Mouse (Mus musculus) liver, adult 2 months (tissue): ENCODE measurements at regions not wholly inside any gene's neighbourhood (a gene's known extent, or its start where the extent isn't known, plus 50 kb on each side); places are given as distances from the start of the nearest gene placed in this dataset.

Experiments
- DNase-seq: peaks from one replicate; pipeline ENCODE4 v3.0.0-alpha.2; 2011; ENCODE audit warnings: low read depth, low spot score; ENCODE audit errors: extremely low read depth
- H3K27ac ChIP-seq: fragments of 200-500 bp; replicated peaks from 2 replicates; pipeline ENCODE4 v1.5.1; 2012; ENCODE audit warnings: low read depth, mild to moderate bottlenecking, control low read depth, inconsistent platforms, low read length; ENCODE audit not compliant: insufficient read depth
- H3K27me3 ChIP-seq: fragments of 200-500 bp; 2 replicates; pipeline ENCODE4 v1.6.1; 2012; ENCODE audit warnings: mild to moderate bottlenecking, moderate library complexity, low read length, inconsistent platforms; ENCODE audit not compliant: control insufficient read depth, insufficient read depth
- H3K36me3 ChIP-seq: fragments of 200-500 bp; 2 replicates; pipeline ENCODE4 v1.6.1; 2012; ENCODE audit warnings: low read length, inconsistent platforms; ENCODE audit not compliant: control insufficient read depth, insufficient read depth
- H3K4me1 ChIP-seq: fragments of 200-500 bp; 2 replicates; pipeline ENCODE4 v1.6.1; 2011; ENCODE audit warnings: low read length; ENCODE audit not compliant: control insufficient read depth, insufficient read depth
- H3K4me3 ChIP-seq: fragments of 200-500 bp; 2 replicates; pipeline ENCODE4 v1.5.1; 2011; ENCODE audit warnings: low read depth, mild to moderate bottlenecking, control low read depth, low read length, moderate library complexity; ENCODE audit not compliant: insufficient read depth
- H3K79me2 ChIP-seq: fragments of 200-500 bp; 2 replicates; pipeline ENCODE4 v1.6.1; 2012; ENCODE audit warnings: inconsistent platforms, mild to moderate bottlenecking, low read length, moderate library complexity; ENCODE audit not compliant: control insufficient read depth, insufficient read depth
- H3K9ac ChIP-seq: fragments of 200-500 bp; 2 replicates; pipeline ENCODE4 v1.6.1; 2012; ENCODE audit warnings: low read depth, mild to moderate bottlenecking, control low read depth, inconsistent platforms, low read length
- CTCF ChIP-seq: fragments of 200-500 bp; IDR thresholded peaks from 2 replicates; pipeline ENCODE4 v1.5.1; 2011; ENCODE audit warnings: low read depth, low read length, control low read depth
- POLR2A ChIP-seq: fragments of 200-500 bp; IDR thresholded peaks from 2 replicates; pipeline ENCODE4 v1.6.1; 2011; ENCODE audit warnings: low read length, control low read depth; ENCODE audit not compliant: insufficient read depth; ENCODE audit errors: extremely low read depth
- WGBS: fragments of 180-500 bp; shearing (Covaris S2); methylation state at CpG from one replicate; pipeline ENCODE4 v1.1.7; 2018; 5-methylcytosine and 5-hydroxymethylcytosine counted together

- Histone ChIP-seq H3K27ac (no peak overlapping the region), H3K36me3 (no peaks in the 10 kb centered on the region), H3K9ac (no peak overlapping the region), H3K4me1 (no peaks in the 10 kb centered on the region), H3K27me3 (no peaks in the 10 kb centered on the region), H3K79me2 (no peaks in the 10 kb centered on the region), H3K4me3 (no peak overlapping the region)
- WGBS: 82% methylated on average over 3 of the region's 3 CpGs
- TF ChIP-seq POLR2A (no peak), CTCF (no peak)
- no peak for DNase-seq
These were observed 70.5 kb upstream of the Csl start for GRCm38 (mm10) chr10:99829974-99830373.

DNA sequence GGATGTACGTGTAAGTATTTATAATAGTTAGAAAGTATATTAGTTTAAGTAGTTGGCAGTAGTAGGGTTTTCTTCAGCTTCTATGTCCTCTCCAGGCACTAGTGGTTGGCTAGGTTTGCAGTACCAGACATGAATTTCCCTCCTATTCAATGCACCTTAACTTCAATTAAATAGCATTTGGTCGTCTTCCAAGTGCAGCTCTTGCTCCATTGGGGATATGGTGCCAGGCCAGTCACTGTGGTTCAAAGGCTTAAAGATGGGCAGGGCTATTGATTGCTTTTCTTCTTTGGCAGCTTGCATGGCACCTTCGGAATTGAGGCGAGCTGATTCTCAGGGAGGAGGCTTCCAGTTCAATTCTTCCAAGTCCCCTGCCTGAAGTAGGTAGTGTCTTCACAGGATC, 68.0 kb upstream of the Csl start:
- peak; percentile 42 for DNase-seq
- Histone ChIP-seq H3K27ac (no peak overlapping the region), H3K79me2 (no peaks in the 10 kb centered on the region), H3K4me3 (no peak overlapping the region), H3K36me3 (no peaks in the 10 kb centered on the region), H3K27me3 (no peaks in the 10 kb centered on the region), H3K9ac (no peak overlapping the region), H3K4me1 (no peaks in the 10 kb centered on the region)
- TF ChIP-seq CTCF (no peak), POLR2A (no peak)
- 44% methylated on average over 4 of the region's 4 CpGs for WGBS

GRCm38 (mm10) chr10:99825881-99826280, 66.4 kb upstream of the Csl start:
- H3K27ac ChIP-seq: no peak overlapping the region
- H3K4me1 ChIP-seq: no peaks in the 10 kb centered on the region
- 87% methylated on average over 4 of the region's 4 CpGs for WGBS
- no peak overlapping the region for H3K4me3 ChIP-seq
- TF ChIP-seq CTCF (no peak), POLR2A (no peak)
- DNase-seq: no peak
- no peaks in the 10 kb centered on the region for H3K36me3 ChIP-seq
- H3K79me2 ChIP-seq: no peaks in the 10 kb centered on the region
- H3K9ac ChIP-seq: no peak overlapping the region
- H3K27me3 ChIP-seq: no peaks in the 10 kb centered on the region

- TF ChIP-seq POLR2A (no peak), CTCF (no peak)
- 95% methylated on average over 7 of the region's 7 CpGs for WGBS
- no peak for DNase-seq
- Histone ChIP-seq H3K79me2 (no peaks in the 10 kb centered on the region), H3K27ac (no peak overlapping the region), H3K36me3 (no peaks in the 10 kb centered on the region), H3K9ac (no peak overlapping the region), H3K27me3 (no peaks in the 10 kb centered on the region), H3K4me1 (no peaks in the 10 kb centered on the region), H3K4me3 (no peak overlapping the region)
These were observed 52.7 kb upstream of the Csl start for GRCm38 (mm10) chr10:99812069-99812650.

DNA sequence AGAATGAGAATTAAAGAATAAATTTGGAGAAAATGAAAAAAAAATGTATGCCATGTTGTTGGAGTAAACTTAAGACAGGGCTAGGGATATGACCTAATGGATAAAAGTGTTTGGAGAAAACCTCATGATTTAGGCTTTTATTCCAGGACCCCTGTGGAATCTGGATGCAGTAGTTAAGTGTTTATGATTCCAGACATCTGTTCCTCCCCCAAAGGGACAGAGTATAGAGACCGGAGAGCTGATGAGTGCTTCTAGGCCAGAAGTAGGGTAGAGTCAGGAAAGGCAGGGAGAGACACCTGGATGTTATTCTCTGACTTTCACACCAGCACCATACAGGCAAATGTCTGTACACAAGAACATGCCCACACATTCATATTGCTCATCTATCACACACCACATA, 52.0 kb upstream of the Csl start:
- TF ChIP-seq CTCF (no peak), POLR2A (no peak)
- Histone ChIP-seq H3K4me3 (no peak overlapping the region), H3K79me2 (no peaks in the 10 kb centered on the region), H3K27ac (no peak overlapping the region), H3K27me3 (no peaks in the 10 kb centered on the region), H3K4me1 (no peaks in the 10 kb centered on the region), H3K36me3 (no peaks in the 10 kb centered on the region), H3K9ac (no peak overlapping the region)
- DNase-seq: no peak
- WGBS: 93% methylated on average over 1 of the region's 1 CpGs
